In genomic region chr16:31233167-31233498, GRCm38 (mm10) we compare ENCODE assay signal across 8 mouse cellular contexts. TPM values are rescaled to one million over a fixed set of nuclear protein-coding genes. Genes with fewer than 3 reads are reported as not detected.
DNase-seq lines count a peak whose midpoint lies in the region; ATAC-seq and TF ChIP-seq lines count a peak whose summit lies in the region.

No protein-coding gene starts in this region.

- H3K36me3 ChIP-seq in intestine, embryonic 14.5 days (ENCODE audit: control insufficient read depth, insufficient read depth, low read length), result no peaks in the 10 kb centered on the region
- no peaks in the 10 kb centered on the region for H3K36me3 ChIP-seq in neural tube, embryonic 12.5 days

- no peak for ATAC-seq in intestine, embryonic 14.5 days (replicated peaks; ENCODE audit: low FRiP score, low TSS enrichment, low read depth)
- ATAC-seq in neural tube, embryonic 12.5 days (ENCODE audit: low FRiP score, low read depth), result no peak

- peaks cover 7% of the 10 kb centered on the region; the same call in 1 of the 2 replicates for H3K4me1 ChIP-seq in lung, adult 2 months (ENCODE audit: control insufficient read depth, insufficient read depth, low read length)
- H3K4me1 ChIP-seq in intestine, embryonic 14.5 days (replicated peaks; ENCODE audit: control insufficient read depth, insufficient read depth, low read length), result peaks cover 11% of the 10 kb centered on the region; the same call in 1 of the 2 replicates
- H3K4me1 ChIP-seq in neural tube, embryonic 12.5 days, result peaks cover 13% of the 10 kb centered on the region; the same call in 1 of the 2 replicates

- 8% methylated on average over 4 of the region's 4 CpGs for WGBS in lung, adult 2 months
- WGBS in intestine, embryonic 14.5 days, result 15% methylated on average over 4 of the region's 4 CpGs
- 34% methylated on average over 4 of the region's 4 CpGs for WGBS in neural tube, embryonic 12.5 days

- H3K4me3 ChIP-seq in lung, adult 2 months (replicated peaks; ENCODE audit: extremely low read depth, low read depth, low read length), result peak overlapping the region; percentile 39
- no peak overlapping the region for H3K4me3 ChIP-seq in intestine, embryonic 14.5 days (ENCODE audit: low read depth, low read length)
- H3K4me3 ChIP-seq in neural tube, embryonic 12.5 days, result no peak overlapping the region

- TF ChIP-seq CTCF in lung, adult 2 months (IDR thresholded peaks at IDR 0.05; ENCODE audit: insufficient read depth, low read length), result no peak

- H3K27me3 ChIP-seq in intestine, embryonic 14.5 days (replicated peaks; ENCODE audit: control insufficient read depth, insufficient read depth, low read length), result no peaks in the 10 kb centered on the region
- 0 out of 2 replicates have a peak, but pooled peaks cover 5% of the 10 kb centered on the region for H3K27me3 ChIP-seq in neural tube, embryonic 12.5 days (replicated peaks)

- 0 out of 2 replicates have a peak, but pooled peaks cover under 1% of the 10 kb centered on the region for H3K9me3 ChIP-seq in intestine, embryonic 14.5 days (ENCODE audit: control insufficient read depth, low read length)
- no peaks in the 10 kb centered on the region for H3K9me3 ChIP-seq in neural tube, embryonic 12.5 days

- DNase-seq in adrenal gland, postnatal 10 days, result peak; percentile 10
- DNase-seq in adrenal gland, adult 2 months, result no peak
- no peak for DNase-seq in lung, adult 2 months
- DNase-seq in lung, postnatal 10 days, result no peak
- DNase-seq in intestine, embryonic 14.5 days (ENCODE audit: low spot score), result no peak
- no peak for DNase-seq in thymus, postnatal 25 days
- no peak for DNase-seq in cerebellum, adult 18-20 months

- H3K27ac ChIP-seq in intestine, embryonic 14.5 days (ENCODE audit: low read depth), result no peak overlapping the region
- no peak overlapping the region for H3K27ac ChIP-seq in neural tube, embryonic 12.5 days

- H3K9ac ChIP-seq in intestine, embryonic 14.5 days (ENCODE audit: low read length), result no peak overlapping the region
- H3K9ac ChIP-seq in neural tube, embryonic 12.5 days, result no peak overlapping the region

- no peak for TF ChIP-seq POLR2A in lung, adult 2 months (IDR thresholded peaks at IDR 0.05; ENCODE audit: borderline replicate concordance, extremely low read depth, low read depth, low read length)

- H3K4me2 ChIP-seq in intestine, embryonic 14.5 days (ENCODE audit: low read length), result peak overlapping the region; percentile 43
- H3K4me2 ChIP-seq in neural tube, embryonic 12.5 days (replicated peaks), result peak overlapping the region; percentile 40

RNA-seq across cellular contexts. Expression of gene Acap2, which starts 32.1 kb away (rescaled TPM):
- 10 to 100 TPM; 39.0 to 39.1 TPM for total RNA-seq in adrenal gland, postnatal 10 days (2021)
- 10 to 100 TPM; 31.9 to 40.2 TPM for total RNA-seq in adrenal gland, adult 2 months (2021)
- 8.3 and 9.6 TPM in 2 replicates for polyA plus RNA-seq in adrenal gland, adult 2 months (2012; rRNA removed)
- polyA plus RNA-seq in lung, adult 2 months (2012; rRNA removed), result 18.6 and 21.8 TPM in 2 replicates
- polyA plus RNA-seq in intestine, embryonic 14.5 days (2014; fragmentation: Nextera tagmentation; extraction: Ambion mirVana), result 24.6 and 27.3 TPM in 2 replicates
- 18.1 and 18.4 TPM in 2 replicates for polyA plus RNA-seq in neural tube, embryonic 12.5 days (2016; fragmentation: Nextera tagmentation; extraction: Ambion mirVana)

RNA-seq across cellular contexts. Expression of gene Ppp1r2, which starts 41.9 kb away (rescaled TPM):
- total RNA-seq in adrenal gland, postnatal 10 days (2021), result 10 to 100 TPM; 82.3 to 87.5 TPM
- 10 to 100 TPM; 71.5 to 82.0 TPM for total RNA-seq in adrenal gland, adult 2 months (2021)
- polyA plus RNA-seq in adrenal gland, adult 2 months (2012; rRNA removed), result 75.9 and 81.2 TPM in 2 replicates
- polyA plus RNA-seq in lung, adult 2 months (2012; rRNA removed), result 89.0 and 116 TPM in 2 replicates
- polyA plus RNA-seq in intestine, embryonic 14.5 days (2014; fragmentation: Nextera tagmentation; extraction: Ambion mirVana), result 85.2 and 85.9 TPM in 2 replicates
- 127 and 148 TPM in 2 replicates for polyA plus RNA-seq in neural tube, embryonic 12.5 days (2016; fragmentation: Nextera tagmentation; extraction: Ambion mirVana)
